Mouse (Mus musculus) neural tube, embryonic 11.5 days (tissue): Measurements from ENCODE around the gene Zfp64. TPM values are rescaled to one million over a fixed set of nuclear protein-coding genes. Genes with fewer than 3 reads are reported as not detected.
A peak's percentile ranks its signal among the peaks of the same experiment; 100 is the strongest.

Experiments
- ATAC-seq: fragments of 200-750 bp; cut with Nextera tagmentation; 2 replicates; pipeline ENCODE4 v1.8.0; 2017; ENCODE audit warnings: moderate number of reproducible peaks, mild to moderate bottlenecking, moderate TSS enrichment, moderate library complexity; ENCODE audit not compliant: insufficient read depth, low FRiP score, low TSS enrichment
- DNase-seq: peaks from one replicate; pipeline ENCODE4 v3.0.0-alpha.2; 2015; ENCODE audit warnings: low spot score
- H3K27ac ChIP-seq: fragments of 300-500 bp; sonication (generic); 2 replicates; pipeline ENCODE4 v1.5.1; 2014; ENCODE audit warnings: low read depth, mild to moderate bottlenecking, low read length
- H3K27me3 ChIP-seq: fragments of 300-500 bp; sonication (generic); 2 replicates; pipeline ENCODE4 v1.6.1; 2014; ENCODE audit warnings: mild to moderate bottlenecking, low read length, mixed read lengths; ENCODE audit not compliant: control insufficient read depth, insufficient read depth
- H3K36me3 ChIP-seq: fragments of 300-500 bp; sonication (generic); 2 replicates; pipeline ENCODE4 v1.6.1; 2014; ENCODE audit warnings: mild to moderate bottlenecking, low read length, moderate library complexity, mixed read lengths; ENCODE audit not compliant: control insufficient read depth, insufficient read depth
- H3K4me1 ChIP-seq: fragments of 300-500 bp; sonication (generic); 2 replicates; pipeline ENCODE4 v1.6.1; 2014; ENCODE audit warnings: low read length, mixed read lengths; ENCODE audit not compliant: control insufficient read depth, insufficient read depth
- H3K4me2 ChIP-seq: fragments of 300-500 bp; sonication (generic); 2 replicates; pipeline ENCODE4 v1.6.1; 2014; ENCODE audit warnings: low read depth, mild to moderate bottlenecking, moderate library complexity
- H3K4me3 ChIP-seq: fragments of 300-500 bp; sonication (generic); 2 replicates; pipeline ENCODE4 v1.5.1; 2014; ENCODE audit warnings: low read depth, low read length
- H3K9ac ChIP-seq: fragments of 300-500 bp; sonication (generic); 2 replicates; pipeline ENCODE4 v1.6.1; 2014; ENCODE audit warnings: mild to moderate bottlenecking, low read length
- H3K9me3 ChIP-seq: fragments of 300-500 bp; sonication (generic); 2 replicates; pipeline ENCODE4 v1.6.1; 2016; ENCODE audit warnings: low read length; ENCODE audit not compliant: control insufficient read depth
- WGBS: fragments of 180-500 bp; shearing (Covaris S2); extraction: QIAGEN DNeasy Blood & Tissue Kit; methylation state at CpG from one replicate; pipeline ENCODE4 v1.1.7; 2014; 5-methylcytosine and 5-hydroxymethylcytosine counted together
- polyA plus RNA-seq: library from polyadenylated mRNA; unstranded; fragments of >200 nt; fragmentation: Nextera tagmentation; extraction: Ambion mirVana; gene quantifications from 2 replicates; pipeline ENCODE4 v1.2.1, GENCODE M21; 2014

The Zfp64 gene
- polyA plus RNA-seq, 1 experiment from 2014 or later, result 35.1 TPM

DNA sequence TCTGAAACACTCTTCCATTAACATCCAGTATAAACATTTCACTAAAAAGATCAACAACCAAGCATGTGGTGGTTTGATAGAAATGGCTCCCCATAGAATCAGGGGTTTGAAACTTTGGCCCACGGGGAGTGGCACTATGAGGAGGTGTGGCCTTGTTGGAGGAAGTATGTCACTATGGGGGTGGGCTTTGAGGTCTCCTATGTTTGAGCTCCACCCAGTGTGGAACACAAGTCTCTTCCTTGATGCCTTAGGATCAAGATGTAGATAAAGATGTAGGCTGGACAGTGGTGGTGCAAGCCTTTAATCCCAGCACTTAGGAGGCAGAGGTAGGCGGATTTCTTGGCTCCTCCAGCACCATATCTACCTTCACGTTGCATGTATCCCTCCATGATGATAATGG is 5.4 kb upstream of the Zfp64 start:
- H3K4me2 ChIP-seq, result no peak overlapping the region
- WGBS, result 85% methylated on average over 3 of the region's 3 CpGs

DNA sequence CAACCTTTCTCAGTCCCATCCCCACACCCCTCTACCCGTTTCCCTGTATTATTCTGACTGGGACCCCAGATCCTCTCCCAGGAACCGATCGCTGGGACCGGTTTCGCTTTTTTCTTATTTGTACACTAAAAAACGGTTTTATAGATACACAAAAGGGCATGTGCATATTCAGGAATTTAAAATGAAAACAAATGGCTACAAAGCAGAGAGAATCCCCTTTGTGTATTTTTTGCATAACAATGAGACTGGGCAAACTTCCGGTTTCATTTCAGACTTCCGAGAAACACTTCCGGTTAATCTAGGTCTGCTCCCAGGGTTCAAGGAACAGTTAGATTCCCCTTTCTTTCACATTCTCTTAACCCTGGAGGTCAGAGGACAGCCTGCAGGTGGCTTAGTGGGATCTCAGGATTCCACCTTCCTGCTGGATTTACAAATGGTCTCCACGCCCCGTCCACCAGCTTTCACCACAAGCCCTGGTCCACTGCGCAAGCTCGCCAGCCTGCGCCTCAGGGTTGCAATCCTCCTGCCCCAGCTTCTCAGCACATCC is 4.0 kb upstream of the Zfp64 start:
- H3K4me1 ChIP-seq, result no peaks in the 10 kb centered on the region; the same call in 1 of the 2 replicates

More for the DNA sequence above, 5.4 kb upstream of the Zfp64 start:
- Histone ChIP-seq H3K9me3 (no peaks in the 10 kb centered on the region; the same call in 1 of the 2 replicates), H3K4me3 (no peak overlapping the region), H3K27ac (no peak overlapping the region), H3K9ac (no peak overlapping the region), H3K4me1 (no peaks in the 10 kb centered on the region), H3K36me3 (no peaks in the 10 kb centered on the region), H3K27me3 (no peaks in the 10 kb centered on the region)
- DNase-seq, result no peak
- ATAC-seq, result no peak

DNA sequence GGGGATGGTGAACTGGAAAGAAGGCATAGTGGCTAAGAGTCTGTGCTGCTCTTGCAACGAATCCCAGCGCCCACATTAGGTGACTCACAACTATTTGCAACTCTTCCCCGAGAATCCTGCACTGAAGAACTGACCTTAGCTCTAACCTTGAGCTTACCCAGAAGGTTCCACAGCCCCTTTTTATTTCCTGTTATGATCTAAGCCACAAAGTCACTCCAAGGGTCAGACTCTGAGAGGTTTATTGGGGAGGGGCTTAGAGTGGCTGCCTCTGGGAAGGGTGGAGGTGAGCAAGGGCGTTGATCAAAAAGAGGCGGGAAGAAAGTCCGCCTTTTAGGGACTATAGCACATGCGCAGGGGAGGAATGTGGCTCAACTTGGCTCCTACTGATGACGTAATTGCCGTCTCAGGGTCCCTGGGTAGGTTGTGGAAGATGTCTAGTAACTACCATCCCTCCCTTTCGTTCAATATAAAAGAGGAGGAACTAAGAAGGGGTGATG is 511 bp upstream of the Zfp64 start:
- no peaks in the 10 kb centered on the region for H3K27me3 ChIP-seq
- DNase-seq (no peak), ATAC-seq (no peak)
- peaks cover 4% of the 10 kb centered on the region; the same call in 1 of the 2 replicates for H3K36me3 ChIP-seq
- 53% methylated on average over 10 of the region's 10 CpGs for WGBS
- no peaks in the 10 kb centered on the region; the same call in 1 of the 2 replicates for H3K4me1 ChIP-seq
- no peaks in the 10 kb centered on the region for H3K9me3 ChIP-seq
- no peak overlapping the region for H3K27ac ChIP-seq
- peak overlapping the region; percentile 93; the same call in 1 of the 2 replicates for H3K9ac ChIP-seq
- no peak overlapping the region; the same call in 1 of the 2 replicates for H3K4me3 ChIP-seq
- H3K4me2 ChIP-seq, result peak overlapping the region; percentile 99

More for the DNA sequence above, 4.0 kb upstream of the Zfp64 start:
- no peak overlapping the region for H3K27ac ChIP-seq
- H3K36me3 ChIP-seq, result no peaks in the 10 kb centered on the region
- ATAC-seq (no peak), DNase-seq (no peak)
- H3K27me3 ChIP-seq, result no peaks in the 10 kb centered on the region
- 84% methylated on average over 14 of the region's 14 CpGs for WGBS
- H3K9ac ChIP-seq, result no peak overlapping the region
- no peaks in the 10 kb centered on the region for H3K9me3 ChIP-seq
- H3K4me2 ChIP-seq, result no peak overlapping the region
- no peak overlapping the region for H3K4me3 ChIP-seq

DNA sequence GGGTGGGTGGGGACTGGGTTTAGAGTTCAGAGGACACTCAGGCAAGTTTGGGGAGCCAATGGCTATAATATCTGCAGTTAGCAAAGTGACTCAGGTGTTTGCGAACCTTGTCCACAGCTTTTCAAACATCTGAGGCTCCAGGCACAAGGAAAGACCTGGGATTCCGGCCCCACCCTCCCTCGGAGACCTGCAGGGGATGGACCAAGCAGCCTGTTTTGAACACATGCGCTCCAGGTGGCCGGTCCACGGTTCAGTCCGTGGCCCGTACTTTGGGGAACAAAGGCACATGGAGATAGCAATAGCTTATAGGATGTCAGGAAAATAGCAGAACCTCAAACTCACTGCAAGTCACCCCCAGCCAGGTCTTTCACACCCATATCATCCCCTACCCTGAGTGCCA is 1.0 kb downstream of the Zfp64 start:
- peak overlapping the region; percentile 89 for H3K4me3 ChIP-seq
- no peaks in the 10 kb centered on the region; the same call in 1 of the 2 replicates for H3K4me1 ChIP-seq

DNA sequence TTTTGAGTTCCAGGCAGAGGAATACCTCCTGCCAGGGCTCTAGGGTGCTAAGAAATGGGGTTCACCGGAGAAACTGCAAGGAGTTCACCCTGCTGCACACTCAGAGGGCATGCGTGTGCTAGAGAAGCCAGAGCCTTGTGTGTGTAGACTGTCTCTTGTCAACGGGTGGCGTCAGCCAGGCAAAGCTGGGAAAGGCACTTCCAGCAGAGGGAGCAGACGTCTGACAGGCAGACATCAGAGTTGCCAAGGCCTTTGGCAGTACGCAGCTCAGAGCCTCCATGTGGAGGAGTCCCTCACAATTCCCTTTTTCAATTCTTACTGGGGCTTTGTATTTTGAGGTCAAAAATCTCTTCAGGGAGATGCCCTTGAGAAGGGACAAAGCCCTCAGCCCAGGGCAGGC is 6.9 kb downstream of the Zfp64 start:
- peaks cover 20% of the 10 kb centered on the region for H3K36me3 ChIP-seq
- H3K27me3 ChIP-seq, result no peaks in the 10 kb centered on the region
- no peaks in the 10 kb centered on the region for H3K9me3 ChIP-seq
- no peak overlapping the region for H3K4me3 ChIP-seq
- no peak overlapping the region for H3K27ac ChIP-seq
- ATAC-seq, result no peak
- no peaks in the 10 kb centered on the region for H3K4me1 ChIP-seq
- H3K9ac ChIP-seq, result no peak overlapping the region
- no peak overlapping the region for H3K4me2 ChIP-seq
- DNase-seq, result no peak
- WGBS, result 89% methylated on average over 6 of the region's 6 CpGs

More for the DNA sequence above, 1.0 kb downstream of the Zfp64 start:
- WGBS, result 7% methylated on average over 8 of the region's 8 CpGs
- ATAC-seq (peak; percentile 29; the same call in 1 of the 2 replicates), DNase-seq (no peak)
- Histone ChIP-seq H3K27me3 (no peaks in the 10 kb centered on the region), H3K27ac (no peak overlapping the region), H3K9me3 (no peaks in the 10 kb centered on the region), H3K36me3 (peaks cover 7% of the 10 kb centered on the region), H3K9ac (peak overlapping the region; percentile 93), H3K4me2 (peak overlapping the region; percentile 99)

DNA sequence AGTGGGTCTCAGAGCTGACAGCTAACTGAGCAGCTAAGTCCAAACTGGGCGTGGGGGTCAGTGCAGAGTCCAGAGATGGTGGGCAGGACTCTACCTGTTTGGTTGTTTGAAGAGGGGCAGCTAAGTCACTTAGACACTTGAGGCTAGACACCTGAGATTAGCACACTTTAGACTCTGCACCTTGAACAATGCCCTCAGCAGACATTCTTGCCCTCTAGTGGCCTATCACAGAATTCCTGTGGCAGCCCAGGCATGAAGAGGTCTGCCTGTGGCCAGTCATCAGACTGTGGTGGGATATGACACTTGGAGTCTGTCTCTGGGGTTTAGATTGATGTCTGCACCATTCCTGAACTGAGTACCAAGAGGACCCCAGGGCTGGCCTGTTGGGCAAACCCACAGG is 7.7 kb downstream of the Zfp64 start:
- Histone ChIP-seq H3K9ac (no peak overlapping the region), H3K27ac (no peak overlapping the region), H3K9me3 (no peaks in the 10 kb centered on the region), H3K36me3 (peaks cover 20% of the 10 kb centered on the region), H3K4me1 (no peaks in the 10 kb centered on the region), H3K27me3 (no peaks in the 10 kb centered on the region), H3K4me3 (no peak overlapping the region), H3K4me2 (no peak overlapping the region)
- DNase-seq (no peak), ATAC-seq (no peak)
- 96% methylated on average over 1 of the region's 1 CpGs for whole genome bisulfite sequencing

DNA sequence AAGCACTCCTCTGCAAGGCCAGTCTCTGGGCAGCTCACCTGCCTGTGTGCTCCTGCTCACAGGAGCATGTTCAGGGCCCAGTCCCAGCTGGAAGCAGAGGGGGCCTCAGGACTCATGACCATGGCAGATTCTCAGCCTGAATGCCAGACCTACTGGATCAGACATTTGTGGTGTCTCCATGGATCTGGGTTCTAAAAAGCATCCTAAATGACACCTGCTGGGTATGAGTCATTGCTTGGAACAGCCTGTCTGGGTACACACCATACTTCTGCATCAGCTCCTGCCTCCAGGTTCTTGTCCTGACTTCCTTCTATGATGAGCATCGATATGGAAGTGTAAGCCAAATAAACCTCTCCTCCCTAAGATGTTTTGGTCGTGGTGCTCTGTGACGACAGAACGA is 11.4 kb downstream of the Zfp64 start:
- Histone ChIP-seq H3K4me1 (no peaks in the 10 kb centered on the region), H3K4me2 (no peak overlapping the region), H3K9ac (no peak overlapping the region), H3K36me3 (peaks cover 15% of the 10 kb centered on the region), H3K27me3 (no peaks in the 10 kb centered on the region), H3K4me3 (no peak overlapping the region), H3K27ac (no peak overlapping the region), H3K9me3 (no peaks in the 10 kb centered on the region)
- 95% methylated on average over 4 of the region's 4 CpGs for WGBS
- ATAC-seq (no peak), DNase-seq (no peak)

DNA sequence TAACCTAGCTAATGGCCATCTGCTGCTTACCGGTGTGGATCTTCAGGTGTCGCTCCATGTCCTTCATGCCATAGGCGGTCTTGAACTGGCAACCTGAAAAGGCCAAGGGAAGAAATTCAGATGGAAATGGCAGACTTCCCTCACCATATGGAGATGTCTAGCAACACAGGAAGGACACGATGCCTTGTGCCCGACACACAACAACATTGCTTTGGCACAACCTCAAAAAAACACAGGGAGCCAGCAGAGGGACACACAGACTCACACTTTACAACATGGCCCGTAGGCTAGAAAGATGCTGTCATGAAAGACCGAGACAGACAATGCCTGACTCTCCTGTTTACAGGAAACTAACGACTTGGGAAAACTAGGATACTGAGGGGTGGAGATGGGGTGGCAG is 15.4 kb downstream of the Zfp64 start:
- no peak overlapping the region for H3K4me3 ChIP-seq
- WGBS, result 93% methylated on average over 8 of the region's 8 CpGs
- H3K9me3 ChIP-seq, result no peaks in the 10 kb centered on the region
- no peaks in the 10 kb centered on the region for H3K27me3 ChIP-seq
- H3K9ac ChIP-seq, result no peak overlapping the region
- no peak for ATAC-seq
- no peak overlapping the region for H3K4me2 ChIP-seq
- no peak overlapping the region for H3K27ac ChIP-seq
- H3K4me1 ChIP-seq, result no peaks in the 10 kb centered on the region
- peaks cover 6% of the 10 kb centered on the region for H3K36me3 ChIP-seq
- DNase-seq, result no peak

DNA sequence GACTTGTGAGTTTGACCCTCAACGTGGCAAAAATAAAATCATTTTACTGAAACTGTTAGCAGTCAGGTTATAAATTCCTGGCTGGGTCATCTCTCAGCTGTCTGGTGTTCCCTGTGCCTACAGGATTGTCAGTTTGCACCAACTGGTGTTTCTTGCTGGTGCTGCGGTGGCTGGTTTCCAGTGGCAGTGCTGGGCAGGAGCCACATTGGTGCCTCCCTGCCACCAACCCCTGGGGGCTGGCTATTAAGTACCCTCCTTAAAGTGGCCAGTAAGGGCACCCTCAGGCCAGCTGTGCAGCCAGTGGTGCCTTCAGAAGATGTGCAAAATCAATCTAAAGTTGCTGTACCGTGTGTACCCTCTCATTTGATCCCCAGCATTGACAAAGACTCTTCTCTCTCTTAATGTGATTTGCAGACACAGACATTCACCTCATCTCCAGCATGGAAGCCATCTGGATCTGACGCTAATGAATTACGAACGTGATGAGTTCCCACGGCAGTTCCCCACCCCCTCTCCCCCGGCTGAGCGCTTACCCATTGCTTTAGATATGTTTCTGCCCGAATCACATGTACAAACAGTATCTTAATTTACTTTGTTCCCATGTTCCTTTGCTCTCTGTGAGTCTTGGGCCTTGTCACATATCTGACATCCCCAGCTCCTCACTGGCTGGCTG is 16.0 kb downstream of the Zfp64 start:
- Histone ChIP-seq H3K27ac (no peak overlapping the region), H3K4me3 (no peak overlapping the region), H3K9ac (no peak overlapping the region), H3K4me1 (no peaks in the 10 kb centered on the region), H3K4me2 (no peak overlapping the region), H3K27me3 (no peaks in the 10 kb centered on the region), H3K9me3 (no peaks in the 10 kb centered on the region), H3K36me3 (peaks cover 6% of the 10 kb centered on the region)
- 66% methylated on average over 10 of the region's 10 CpGs for WGBS
- ATAC-seq (no peak), DNase-seq (no peak)
